Mouse (Mus musculus) G1E (cell line): ENCODE results near the gene Nadk.

Source experiments
- CTCF ChIP-seq: IDR thresholded peaks from 2 replicates; pipeline ENCODE4 v1.5.1; 2012; ENCODE audit warnings: low read depth, low read length, inconsistent platforms, mixed read lengths
- GATA1 ChIP-seq: IDR thresholded peaks from 2 replicates; pipeline ENCODE4 v1.6.1; 2012; ENCODE audit warnings: borderline replicate concordance, low read length, inconsistent platforms, mixed read lengths

DNA sequence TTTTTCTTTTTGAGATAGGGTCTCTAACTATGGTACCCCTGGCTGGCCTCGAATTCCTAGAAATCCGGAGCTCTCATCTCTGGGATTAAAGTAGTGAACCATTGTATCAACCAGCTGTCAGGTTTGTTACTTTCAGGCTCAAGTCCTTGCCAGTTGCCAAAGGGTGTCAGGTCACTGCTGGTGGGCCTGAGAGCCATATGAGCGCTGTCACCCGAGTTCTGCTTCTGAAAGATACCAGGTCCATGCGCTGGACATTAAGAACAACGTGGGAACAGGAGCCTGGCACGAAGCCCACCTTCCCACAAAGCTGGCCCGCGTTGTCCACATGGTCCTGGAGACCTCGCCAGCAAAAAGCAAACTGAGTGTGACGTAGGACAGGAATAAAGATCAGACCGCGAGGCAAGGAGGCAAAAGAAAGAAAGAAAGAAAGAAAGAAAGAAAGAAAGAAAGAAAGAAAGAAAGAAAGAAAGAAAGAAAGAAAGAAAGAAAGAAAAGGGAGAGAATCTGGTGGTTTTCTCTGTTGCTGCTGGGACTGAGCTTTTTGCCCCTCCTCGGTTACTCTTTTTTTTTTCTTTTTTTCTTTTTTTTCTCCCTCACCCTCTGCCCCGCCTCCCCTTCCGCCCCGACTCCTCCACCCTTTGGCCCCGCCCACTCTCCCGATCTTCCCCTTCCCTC is 684 bp downstream of the Nadk start:
- TF ChIP-seq CTCF: no peak
- TF ChIP-seq GATA1: no peak
